Comparison of ENCODE assay signal across 13 mouse cellular contexts in genomic region chr9:82643900-82644299, GRCm38 (mm10).
A peak's percentile ranks its signal among the peaks of the same experiment; 100 is the strongest.
DNase-seq lines count a peak whose midpoint lies in the region; ATAC-seq and TF ChIP-seq lines count a peak whose summit lies in the region.
"Had no signal": no experiment of that assay in that cellular context is flagged by ENCODE, and none has a peak within 500 bp of the region (broad histone marks: within the 10 kb centered on the region; RNA-seq: fewer than 3 reads in every experiment).

No protein-coding gene starts in this region.

- no peaks in the 10 kb centered on the region for H3K4me1 ChIP-seq in kidney, postnatal 0 days (replicated peaks; ENCODE audit: insufficient read depth, low read length)
- no peaks in the 10 kb centered on the region for H3K4me1 ChIP-seq in ES-E14 (ENCODE audit: control insufficient read depth in 2 of 2, insufficient read depth in 2 of 2, low read length in 2 of 2, poor library complexity in 1 of 2)
- H3K4me1 ChIP-seq in embryonic facial prominence, embryonic 14.5 days (ENCODE audit: control insufficient read depth, insufficient read depth, low read length): no peaks in the 10 kb centered on the region
- H3K4me1 ChIP-seq: heart, embryonic 13.5 days had no signal

- in situ Hi-C loops in ES-E14 (cut with MboI; ENCODE audit: low sequenced_read_pairs in 2 of 2, unreplicated experiment in 2 of 2): no loop called here

- no peak for ATAC-seq in kidney, postnatal 0 days (replicated peaks; ENCODE audit: low FRiP score, low read depth)
- ATAC-seq in embryonic facial prominence, embryonic 14.5 days (ENCODE audit: low read depth): no peak
- ATAC-seq: activated CD4-positive, CD25-positive, alpha-beta regulatory T cell, adult 4 months had no signal

- H3K4me2 ChIP-seq in kidney, postnatal 0 days (ENCODE audit: low read length): no peak overlapping the region
- H3K4me2 ChIP-seq in embryonic facial prominence, embryonic 14.5 days (ENCODE audit: low read depth, low read length): no peak overlapping the region
- H3K4me2 ChIP-seq: heart, embryonic 13.5 days had no signal

- H3K27me3 ChIP-seq in kidney, postnatal 0 days (ENCODE audit: insufficient read depth, low read length): no peaks in the 10 kb centered on the region
- H3K27me3 ChIP-seq in embryonic facial prominence, embryonic 14.5 days (replicated peaks; ENCODE audit: control insufficient read depth, insufficient read depth, low read length): no peaks in the 10 kb centered on the region
- H3K27me3 ChIP-seq: heart, embryonic 13.5 days had no signal

- H3K4me3 ChIP-seq in kidney, postnatal 0 days (replicated peaks; ENCODE audit: low read depth, low read length): no peak overlapping the region
- no peak overlapping the region for H3K4me3 ChIP-seq in ES-E14 (ENCODE audit: insufficient read depth in 1 of 2, low read depth in 1 of 2, low read length in 2 of 2, poor library complexity in 1 of 2, severe bottlenecking in 1 of 2)
- no peak overlapping the region for H3K4me3 ChIP-seq in embryonic facial prominence, embryonic 14.5 days (ENCODE audit: low read depth, low read length)
- H3K4me3 ChIP-seq: heart, embryonic 13.5 days had no signal

- H3K36me3 ChIP-seq in kidney, postnatal 0 days (ENCODE audit: insufficient read depth, low read length): no peaks in the 10 kb centered on the region
- no peaks in the 10 kb centered on the region for H3K36me3 ChIP-seq in ES-E14 (ENCODE audit: control insufficient read depth, insufficient read depth, low read length, poor library complexity, severe bottlenecking)
- no peaks in the 10 kb centered on the region for H3K36me3 ChIP-seq in embryonic facial prominence, embryonic 14.5 days (ENCODE audit: control insufficient read depth, insufficient read depth, low read length)
- H3K36me3 ChIP-seq: heart, embryonic 13.5 days had no signal

- no peaks in the 10 kb centered on the region for H3K9me3 ChIP-seq in kidney, postnatal 0 days (replicated peaks; ENCODE audit: low read length)
- no peaks in the 10 kb centered on the region for H3K9me3 ChIP-seq in ES-E14 (ENCODE audit: control insufficient read depth, insufficient read depth, low read depth, low read length)
- H3K9me3 ChIP-seq in embryonic facial prominence, embryonic 14.5 days (ENCODE audit: control insufficient read depth, low read length): no peaks in the 10 kb centered on the region
- H3K9me3 ChIP-seq: heart, embryonic 13.5 days had no signal

- TF ChIP-seq CTCF in kidney, postnatal 0 days (IDR thresholded peaks at IDR 0.05; ENCODE audit: low read depth): peak; percentile 77

- 21% methylated on average over 1 of the region's 1 CpGs for WGBS in kidney, postnatal 0 days
- WGBS in embryonic facial prominence, embryonic 14.5 days: 5% methylated on average over 1 of the region's 1 CpGs

- H3K9ac ChIP-seq in kidney, postnatal 0 days (ENCODE audit: low read depth, low read length): no peak overlapping the region
- no peak overlapping the region for H3K9ac ChIP-seq in ES-E14 (ENCODE audit: insufficient read depth, low read depth, low read length, poor library complexity, severe bottlenecking)
- H3K9ac ChIP-seq in embryonic facial prominence, embryonic 14.5 days (ENCODE audit: low read depth, low read length): no peak overlapping the region
- H3K9ac ChIP-seq: heart, embryonic 13.5 days had no signal

- peak; percentile 1 for DNase-seq in cerebellum, adult 9-10 months
- no peak for DNase-seq in cerebellum, adult 11 months
- peak; percentile 79 for DNase-seq in kidney, postnatal 0 days (ENCODE audit: low spot score)
- DNase-seq in kidney, adult 11 months: no peak
- DNase-seq in ES-E14 (ENCODE audit: low read depth, low spot score): no peak
- DNase-seq in embryonic facial prominence, embryonic 14.5 days (ENCODE audit: low spot score): peak; percentile 69
- DNase-seq in yolk sac, embryonic 10.5 days (ENCODE audit: low spot score): no peak
- DNase-seq in frontal cortex, postnatal 14 days (ENCODE audit: low spot score in 2 of 2): no peak
- DNase-seq: lung, postnatal 14 days; spleen, adult 18-20 months; thymus, postnatal 4 days had no signal

- H3K27ac ChIP-seq in kidney, postnatal 0 days: no peak overlapping the region
- H3K27ac ChIP-seq in ES-E14 (ENCODE audit: insufficient read depth, low read depth, low read length, poor library complexity, severe bottlenecking): no peak overlapping the region
- H3K27ac ChIP-seq in embryonic facial prominence, embryonic 14.5 days (replicated peaks; ENCODE audit: low read depth, low read length): no peak overlapping the region
- H3K27ac ChIP-seq: heart, embryonic 13.5 days had no signal

TF ChIP-seq in ES-E14, 5 proteins besides CTCF, POLR2A, EP300 and RAD21:
- TF ChIP-seq ZNF384 (IDR thresholded peaks at IDR 0.05; ENCODE audit: low read depth, low read length) (no peak), MAFK (IDR thresholded peaks at IDR 0.05; ENCODE audit: insufficient read depth, low read depth, low read length) (no peak), CHD2 (IDR thresholded peaks at IDR 0.05; ENCODE audit: low read depth, low read length) (no peak), HCFC1 (IDR thresholded peaks at IDR 0.05; ENCODE audit: borderline replicate concordance, insufficient read depth, low read length) (no peak), ZC3H11A (IDR thresholded peaks at IDR 0.05; ENCODE audit: borderline replicate concordance, low read depth, low read length) (0 out of 2 replicates have a peak, but pooled peaks have one; percentile 4)

Comparison
In these comparisons a context has a peak if more than half of its experiments do, and no peak if none do; other contexts are left out.
1. DNase-seq: peak in cerebellum, adult 9-10 months (single experiment), kidney, postnatal 0 days (single experiment) and embryonic facial prominence, embryonic 14.5 days (single experiment); none in cerebellum, adult 11 months (single experiment), kidney, adult 11 months (single experiment), ES-E14 (single experiment), yolk sac, embryonic 10.5 days (single experiment) and frontal cortex, postnatal 14 days (0 of 2).